Mouse (Mus musculus) E14TG2a.4 (cell line): Measurements from ENCODE around the gene Rpl22l1.

Experiments used
- H3K27me3 ChIP-seq: 2 replicates; pipeline ENCODE4 v1.6.1; 2014; ENCODE audit warnings: low read length, control low read depth; ENCODE audit not compliant: insufficient read depth
- H3K36me3 ChIP-seq: 2 replicates; pipeline ENCODE4 v1.6.1; 2014; ENCODE audit warnings: low read length, control low read depth; ENCODE audit not compliant: insufficient read depth
- H3K4me1 ChIP-seq: replicated peaks from 2 replicates; pipeline ENCODE4 v1.6.1; 2014; ENCODE audit warnings: low read depth, low read length, control low read depth
- H3K4me3 ChIP-seq: replicated peaks from 2 replicates; pipeline ENCODE4 v1.5.1; 2014; ENCODE audit warnings: mild to moderate bottlenecking, low read length
- H3K9me3 ChIP-seq: 2 replicates; pipeline ENCODE4 v1.6.1; 2014; ENCODE audit warnings: low read length, control low read depth
- CTCF ChIP-seq: conservative IDR thresholded peaks from 2 replicates; pipeline ENCODE4 v1.5.1; 2014; ENCODE audit warnings: low read length
- NANOG ChIP-seq: IDR thresholded peaks from 2 replicates; pipeline ENCODE4 v1.6.1; 2014; ENCODE audit warnings: borderline replicate concordance, low read length, mixed read lengths
- POU5F1 ChIP-seq: IDR thresholded peaks from 2 replicates; pipeline ENCODE4 v1.6.1; 2014; ENCODE audit warnings: low read length, borderline replicate concordance

Rpl22l1 gene

GRCm38 (mm10) chr3:28780511-28780910 is 24.7 kb upstream of the Rpl22l1 start:
- TF ChIP-seq NANOG (no peak), CTCF (no peak), POU5F1 (no peak)
- Histone ChIP-seq H3K4me3 (no peak overlapping the region), H3K27me3 (peaks cover 61% of the 10 kb centered on the region), H3K36me3 (0 out of 2 replicates have a peak, but pooled peaks cover 6% of the 10 kb centered on the region), H3K4me1 (peaks cover 12% of the 10 kb centered on the region), H3K9me3 (peaks cover 4% of the 10 kb centered on the region)

GRCm38 (mm10) chr3:28780994-28781393 is 24.2 kb upstream of the Rpl22l1 start, which contains the start of gene Eif5a2:
Gene Eif5a2 (plus strand): TSS chr3:28781276.
- H3K36me3 ChIP-seq = 0 out of 2 replicates have a peak, but pooled peaks cover 6% of the 10 kb centered on the region
- H3K9me3 ChIP-seq = peaks cover 4% of the 10 kb centered on the region
- no peak for TF ChIP-seq CTCF
- TF ChIP-seq NANOG = no peak
- TF ChIP-seq POU5F1 = no peak
- peak within 1 kb of the TSS; percentile 92 for H3K4me3 ChIP-seq
- peaks cover 12% of the 10 kb centered on the region for H3K4me1 ChIP-seq
- H3K27me3 ChIP-seq = peaks cover 56% of the 10 kb centered on the region

- Histone ChIP-seq H3K9me3 (peaks cover 4% of the 10 kb centered on the region), H3K4me1 (peaks cover 12% of the 10 kb centered on the region), H3K27me3 (peaks cover 53% of the 10 kb centered on the region), H3K36me3 (0 out of 2 replicates have a peak, but pooled peaks cover 6% of the 10 kb centered on the region), H3K4me3 (peak overlapping the region; percentile 92)
- TF ChIP-seq CTCF = no peak
- no peak for TF ChIP-seq NANOG
- no peak for TF ChIP-seq POU5F1
Measured at GRCm38 (mm10) chr3:28781422-28781821, 23.8 kb upstream of the Rpl22l1 start.

- Histone ChIP-seq H3K4me1 (peaks cover 12% of the 10 kb centered on the region), H3K4me3 (peak overlapping the region; percentile 92), H3K36me3 (0 out of 2 replicates have a peak, but pooled peaks cover 6% of the 10 kb centered on the region), H3K9me3 (peaks cover 4% of the 10 kb centered on the region), H3K27me3 (peaks cover 52% of the 10 kb centered on the region)
- TF ChIP-seq NANOG (no peak), POU5F1 (no peak), CTCF (no peak)
Measured at GRCm38 (mm10) chr3:28781848-28782247, 23.4 kb upstream of the Rpl22l1 start.

GRCm38 (mm10) chr3:28784176-28784575 is 21.1 kb upstream of the Rpl22l1 start:
- peaks cover 12% of the 10 kb centered on the region for H3K4me1 ChIP-seq
- H3K27me3 ChIP-seq = peaks cover 37% of the 10 kb centered on the region
- H3K36me3 ChIP-seq = 0 out of 2 replicates have a peak, but pooled peaks cover 6% of the 10 kb centered on the region
- H3K4me3 ChIP-seq = no peak overlapping the region
- H3K9me3 ChIP-seq = peaks cover 4% of the 10 kb centered on the region
- TF ChIP-seq POU5F1 = no peak
- TF ChIP-seq NANOG = no peak
- no peak for TF ChIP-seq CTCF

- no peaks in the 10 kb centered on the region for H3K36me3 ChIP-seq
- no peaks in the 10 kb centered on the region for H3K27me3 ChIP-seq
- H3K9me3 ChIP-seq = no peaks in the 10 kb centered on the region
- no peak for TF ChIP-seq NANOG
- no peak for TF ChIP-seq CTCF
- no peak for TF ChIP-seq POU5F1
- H3K4me1 ChIP-seq = no peaks in the 10 kb centered on the region
- no peak overlapping the region for H3K4me3 ChIP-seq
Measured at GRCm38 (mm10) chr3:28794835-28795234, 10.4 kb upstream of the Rpl22l1 start.

GRCm38 (mm10) chr3:28808039-28808643 is 2.9 kb downstream of the Rpl22l1 start:
- H3K36me3 ChIP-seq = peaks cover 26% of the 10 kb centered on the region
- H3K4me3 ChIP-seq = no peak overlapping the region
- no peak for TF ChIP-seq NANOG
- TF ChIP-seq CTCF = no peak
- no peak for TF ChIP-seq POU5F1

GRCm38 (mm10) chr3:28811441-28811840 is 6.2 kb downstream of the Rpl22l1 start:
- Histone ChIP-seq H3K4me1 (peaks cover 19% of the 10 kb centered on the region), H3K27me3 (no peaks in the 10 kb centered on the region), H3K4me3 (no peak overlapping the region), H3K36me3 (peaks cover 21% of the 10 kb centered on the region), H3K9me3 (no peaks in the 10 kb centered on the region)
- TF ChIP-seq CTCF (no peak), POU5F1 (no peak), NANOG (no peak)

More at GRCm38 (mm10) chr3:28808039-28808643, 2.9 kb downstream of the Rpl22l1 start:
- H3K27me3 ChIP-seq = no peaks in the 10 kb centered on the region
- peaks cover 20% of the 10 kb centered on the region for H3K4me1 ChIP-seq
- no peaks in the 10 kb centered on the region for H3K9me3 ChIP-seq
